Mouse (Mus musculus): ENCODE measurements around the gene Slc16a10. TPM values are rescaled to one million over a fixed set of nuclear protein-coding genes. Genes with fewer than 3 reads are reported as not detected.

Slc16a10 gene
- total RNA-seq, 2 experiments from 2014 or later: 4.8 to 4.9 TPM

DNA sequence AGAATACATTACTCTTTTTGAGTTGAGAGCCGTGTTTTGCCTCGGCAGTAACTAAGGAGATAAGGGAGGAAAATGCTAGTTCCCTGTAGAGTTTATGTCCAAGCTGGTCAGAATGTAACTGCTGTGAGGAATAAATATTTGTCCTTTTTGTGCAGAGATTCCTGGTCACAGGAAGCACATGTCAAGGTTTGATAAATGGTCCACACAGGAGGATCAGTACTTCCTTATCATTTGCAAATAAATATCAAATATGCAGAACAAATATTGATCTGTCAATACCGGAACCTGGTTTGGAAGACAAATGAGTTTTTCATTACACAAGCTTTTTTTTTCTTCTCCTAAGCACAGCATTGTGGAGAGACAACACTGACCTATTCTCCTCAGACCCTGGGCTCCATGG is 90.1 kb downstream of the Slc16a10 start:
- TF ChIP-seq CTCF (conservative IDR thresholded peaks at IDR 0.05): no peak
- no peak for DNase-seq (ENCODE audit: low spot score in 2 of 2)
- H3K27ac ChIP-seq: no peak overlapping the region
- no peak overlapping the region for H3K4me3 ChIP-seq

DNA sequence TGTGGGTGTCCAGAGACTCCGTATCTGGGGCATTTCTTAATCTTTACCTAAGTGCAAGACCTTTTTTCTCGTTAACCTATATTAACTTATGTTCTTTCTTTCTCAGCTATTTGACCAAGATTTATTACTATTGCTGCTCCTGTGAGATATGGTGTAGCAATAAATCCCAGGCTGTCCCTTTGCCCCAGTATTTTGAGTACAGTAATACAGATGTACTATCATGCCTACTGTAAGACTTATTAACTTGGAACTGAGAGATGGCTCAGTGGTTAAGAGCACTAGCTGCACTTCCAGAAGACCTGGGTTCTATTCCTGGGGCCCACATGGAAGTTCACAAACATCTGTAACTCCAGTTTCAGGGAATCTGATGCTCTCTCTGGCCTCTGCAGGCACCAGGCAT is 91.3 kb downstream of the Slc16a10 start:
- no peak for TF ChIP-seq CTCF (conservative IDR thresholded peaks at IDR 0.05)
- no peak for DNase-seq (ENCODE audit: low spot score in 2 of 2)
- no peak overlapping the region for H3K4me3 ChIP-seq

DNA sequence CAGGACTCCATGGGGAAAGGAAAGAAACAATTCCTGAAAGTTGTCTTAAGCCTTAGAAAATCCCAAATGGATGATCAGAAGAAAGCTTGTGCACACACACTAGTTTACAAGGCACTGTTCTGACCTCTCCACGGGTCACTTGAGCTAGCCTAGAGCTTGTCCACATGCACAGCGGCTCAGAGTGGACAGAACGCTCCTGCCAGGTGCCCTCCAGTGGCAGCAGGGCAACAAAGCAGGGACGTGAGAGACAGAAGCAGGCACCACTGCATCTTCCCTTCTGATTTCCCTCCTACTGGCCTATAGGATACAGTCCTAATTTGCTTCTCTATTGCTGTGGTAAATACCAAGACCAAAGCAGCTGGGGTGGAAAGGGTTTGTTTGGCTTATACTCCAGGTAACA is 100.7 kb downstream of the Slc16a10 start:
- H3K27ac ChIP-seq: no peak overlapping the region
- no peak for DNase-seq (ENCODE audit: low spot score in 2 of 2)
- peak; percentile 63 for TF ChIP-seq CTCF (conservative IDR thresholded peaks at IDR 0.05)
- no peak overlapping the region for H3K4me3 ChIP-seq

More for the DNA sequence above, 91.3 kb downstream of the Slc16a10 start:
- no peak overlapping the region for H3K27ac ChIP-seq

DNA sequence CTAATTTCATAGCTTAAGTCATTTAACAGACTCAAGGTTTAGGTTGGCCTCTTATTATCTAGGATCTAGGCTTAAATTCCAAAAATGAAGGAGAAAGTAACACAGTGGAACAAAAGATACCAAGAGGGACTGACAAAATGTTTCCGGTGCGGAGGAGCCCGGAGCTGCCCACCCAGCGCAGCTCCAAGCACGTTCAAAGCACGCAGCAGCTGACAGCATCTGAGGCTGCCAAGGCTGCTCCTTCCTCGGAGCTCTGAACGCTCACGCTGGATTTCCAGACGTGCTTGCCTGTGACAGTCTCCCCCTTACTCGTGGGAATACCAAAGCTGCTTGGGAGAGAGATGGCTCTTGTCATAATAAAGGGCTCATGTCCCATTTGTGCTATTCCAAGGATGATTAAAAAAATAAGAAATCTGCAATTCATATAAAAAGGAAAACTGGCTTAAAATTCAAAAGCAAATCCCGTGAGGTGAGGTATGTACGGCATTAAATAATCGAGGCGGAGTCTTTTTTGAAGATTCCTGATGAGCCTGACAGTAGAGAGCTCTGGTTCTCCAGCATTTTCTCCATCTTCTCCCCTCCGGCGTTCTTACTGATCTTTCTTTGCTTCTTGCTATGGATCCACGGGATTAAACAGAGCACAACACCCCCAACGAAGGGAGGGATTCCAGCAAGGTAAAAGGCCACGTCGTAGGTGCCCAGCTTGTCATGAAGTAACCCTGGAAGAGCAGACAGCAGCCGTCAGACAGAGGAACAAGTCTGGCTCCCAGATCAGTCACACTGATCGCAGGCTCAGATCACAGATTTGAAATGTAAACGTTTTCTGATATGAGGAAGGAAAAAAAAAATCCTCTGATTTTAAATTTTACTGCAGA is 105.1 kb downstream of the Slc16a10 start:
- peak; percentile 56 to 68 for DNase-seq (ENCODE audit: low spot score in 2 of 2)
- Histone ChIP-seq H3K27ac (peak overlapping the region; percentile 58), H3K4me3 (peak overlapping the region; percentile 18)
- TF ChIP-seq CTCF (conservative IDR thresholded peaks at IDR 0.05): no peak

DNA sequence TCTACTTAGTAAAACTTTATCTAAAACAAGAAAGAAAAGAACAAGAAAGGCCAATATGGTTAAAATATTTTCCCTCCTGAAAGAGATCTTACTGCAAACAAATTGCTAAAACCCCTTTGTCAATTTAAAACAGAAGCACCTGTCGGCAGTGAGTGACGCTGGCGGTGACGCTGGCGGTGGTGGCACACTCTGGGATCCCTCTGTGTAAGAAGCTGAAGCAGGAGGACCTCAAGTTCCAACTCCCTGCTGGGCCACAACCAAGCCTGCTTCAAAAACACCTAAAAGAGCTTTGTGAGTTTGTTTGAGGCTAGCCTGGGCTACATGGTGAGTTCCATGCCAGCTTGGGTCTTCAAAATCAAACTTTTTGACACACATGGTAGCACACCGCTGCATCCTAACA is 107.1 kb downstream of the Slc16a10 start:
- DNase-seq (ENCODE audit: low spot score in 2 of 2): no peak
- Histone ChIP-seq H3K4me3 (no peak overlapping the region), H3K27ac (no peak overlapping the region)
- TF ChIP-seq CTCF (conservative IDR thresholded peaks at IDR 0.05): no peak

DNA sequence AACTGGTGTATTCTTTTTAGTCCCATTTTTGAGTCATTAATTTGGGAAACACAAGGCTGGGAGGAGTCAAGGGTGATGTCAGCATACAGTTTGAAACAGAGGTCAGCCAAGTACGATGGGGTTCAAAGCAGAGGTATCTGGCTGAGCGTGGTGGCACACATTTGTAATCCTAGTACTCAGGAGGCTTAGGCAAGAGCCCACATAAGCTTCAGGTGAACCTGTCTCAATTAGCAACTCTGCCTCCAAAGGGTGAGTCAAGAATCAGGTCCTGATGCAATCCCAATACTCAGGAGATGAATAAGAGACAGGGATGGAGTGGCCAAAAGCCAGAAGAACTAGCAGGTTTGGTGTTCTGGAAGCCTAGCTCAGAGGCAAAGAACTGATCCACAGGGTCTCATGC is 109.2 kb downstream of the Slc16a10 start:
- Histone ChIP-seq H3K27ac (no peak overlapping the region), H3K4me3 (no peak overlapping the region)
- DNase-seq (ENCODE audit: low spot score in 2 of 2): no peak
- TF ChIP-seq CTCF (conservative IDR thresholded peaks at IDR 0.05): no peak

DNA sequence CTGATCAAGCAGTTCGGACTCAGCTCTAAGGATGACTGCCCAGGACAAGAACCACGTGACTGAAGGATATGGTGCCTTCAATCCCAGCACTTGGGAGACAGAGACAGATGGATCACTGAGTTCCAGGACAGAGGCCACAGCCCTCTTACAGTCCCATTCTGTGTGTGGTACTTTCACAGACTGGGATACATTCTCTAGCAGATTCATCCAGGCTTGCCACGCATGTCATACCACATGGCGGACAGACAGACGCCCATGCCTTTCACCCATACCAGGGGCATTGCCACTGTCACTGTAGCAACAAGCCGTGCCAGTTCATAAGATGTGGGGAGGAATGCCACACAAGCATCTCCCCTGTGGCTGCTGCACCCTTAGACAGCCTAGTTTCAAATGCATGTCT is 111.3 kb downstream of the Slc16a10 start:
- no peak for DNase-seq (ENCODE audit: low spot score in 2 of 2)
- no peak overlapping the region for H3K4me3 ChIP-seq
- no peak for TF ChIP-seq CTCF (conservative IDR thresholded peaks at IDR 0.05)
- no peak overlapping the region for H3K27ac ChIP-seq

DNA sequence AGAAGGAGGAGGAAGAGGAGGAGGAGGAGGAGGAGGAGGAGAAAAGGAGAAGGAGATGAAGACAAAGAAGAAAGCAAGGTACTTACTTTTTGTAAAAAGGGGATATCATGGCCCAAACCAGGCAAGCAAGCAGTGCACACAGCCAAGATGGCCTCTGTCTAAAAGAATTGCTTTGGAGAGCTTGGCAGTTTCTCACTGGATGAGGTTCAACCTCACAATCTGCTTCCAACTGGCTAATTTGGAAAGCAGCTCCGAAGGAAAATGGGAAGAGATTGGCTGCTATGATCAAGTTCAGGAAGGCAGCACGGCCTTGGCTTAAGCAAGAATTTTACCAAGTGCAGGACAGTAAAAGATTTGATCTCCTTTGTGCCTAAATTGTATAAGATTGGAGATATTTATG is 112.4 kb downstream of the Slc16a10 start:
- no peak overlapping the region for H3K27ac ChIP-seq
- DNase-seq (ENCODE audit: low spot score in 2 of 2): no peak
- TF ChIP-seq CTCF (conservative IDR thresholded peaks at IDR 0.05): no peak
- H3K4me3 ChIP-seq: no peak overlapping the region

DNA sequence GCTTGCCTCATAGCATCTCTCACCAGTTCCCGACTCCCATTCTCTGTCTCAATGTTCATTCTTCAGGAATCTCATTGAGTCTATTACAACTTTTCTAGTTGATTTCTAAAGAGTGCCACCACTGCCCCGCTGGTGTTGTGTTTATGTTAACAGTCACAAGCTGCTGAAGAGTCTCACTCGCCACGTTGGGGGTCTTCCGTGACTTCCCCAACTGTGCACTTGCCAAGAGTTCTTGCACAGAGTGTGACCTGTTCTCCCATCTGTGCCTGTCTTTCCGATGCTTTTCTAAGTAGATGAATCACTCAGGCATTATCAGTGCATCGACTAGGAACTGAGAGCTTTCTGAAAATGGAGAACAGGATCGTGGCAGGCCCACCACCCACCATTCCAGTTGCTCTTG is 114.0 kb downstream of the Slc16a10 start:
- no peak for TF ChIP-seq CTCF (conservative IDR thresholded peaks at IDR 0.05)
- DNase-seq (ENCODE audit: low spot score in 2 of 2): no peak
- Histone ChIP-seq H3K27ac (no peak overlapping the region), H3K4me3 (no peak overlapping the region)

DNA sequence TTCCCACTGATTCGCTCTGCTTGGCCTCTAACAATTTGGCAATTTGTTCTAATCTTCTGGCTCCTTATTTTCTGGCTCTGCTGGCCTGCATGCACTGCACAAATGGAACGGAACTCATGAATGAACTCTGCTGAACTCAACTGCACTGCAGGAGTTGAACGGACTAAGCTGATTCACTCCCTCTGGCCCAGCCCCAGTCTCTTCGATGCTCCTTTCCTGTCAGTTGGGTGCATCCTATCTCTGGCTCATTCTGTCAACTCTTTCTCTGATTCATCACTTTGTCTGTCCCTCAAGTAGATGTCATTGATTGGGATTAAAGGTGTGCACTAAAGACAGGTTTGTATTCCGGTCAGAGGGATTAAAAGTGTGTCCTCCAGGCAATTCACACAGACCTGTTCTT is 115.5 kb downstream of the Slc16a10 start:
- no peak overlapping the region for H3K4me3 ChIP-seq
- TF ChIP-seq CTCF (conservative IDR thresholded peaks at IDR 0.05): no peak
- H3K27ac ChIP-seq: no peak overlapping the region
- no peak for DNase-seq (ENCODE audit: low spot score in 2 of 2)

DNA sequence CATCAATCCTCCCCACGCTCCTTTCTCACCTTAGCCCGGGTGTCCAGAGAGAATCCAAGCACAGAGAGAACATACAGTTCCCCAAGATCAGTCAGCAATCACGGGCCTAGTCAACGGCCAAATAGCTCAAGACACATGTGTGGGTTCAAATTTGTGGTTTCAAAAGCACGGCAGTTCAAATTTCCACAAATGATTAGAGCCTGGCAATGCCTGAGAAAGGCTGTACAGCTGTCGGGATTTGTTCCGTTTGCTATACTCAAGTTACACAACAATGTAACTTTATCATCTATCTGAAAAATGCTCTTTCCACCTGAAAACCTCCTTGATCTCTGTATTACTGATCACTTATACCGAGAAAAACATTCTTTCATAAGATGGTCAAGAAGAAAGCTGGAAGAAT is 116.5 kb downstream of the Slc16a10 start:
- Histone ChIP-seq H3K4me3 (peak overlapping the region; percentile 76), H3K27ac (peak overlapping the region; percentile 96)
- TF ChIP-seq CTCF (conservative IDR thresholded peaks at IDR 0.05): no peak
- no peak for DNase-seq (ENCODE audit: low spot score in 2 of 2)

DNA sequence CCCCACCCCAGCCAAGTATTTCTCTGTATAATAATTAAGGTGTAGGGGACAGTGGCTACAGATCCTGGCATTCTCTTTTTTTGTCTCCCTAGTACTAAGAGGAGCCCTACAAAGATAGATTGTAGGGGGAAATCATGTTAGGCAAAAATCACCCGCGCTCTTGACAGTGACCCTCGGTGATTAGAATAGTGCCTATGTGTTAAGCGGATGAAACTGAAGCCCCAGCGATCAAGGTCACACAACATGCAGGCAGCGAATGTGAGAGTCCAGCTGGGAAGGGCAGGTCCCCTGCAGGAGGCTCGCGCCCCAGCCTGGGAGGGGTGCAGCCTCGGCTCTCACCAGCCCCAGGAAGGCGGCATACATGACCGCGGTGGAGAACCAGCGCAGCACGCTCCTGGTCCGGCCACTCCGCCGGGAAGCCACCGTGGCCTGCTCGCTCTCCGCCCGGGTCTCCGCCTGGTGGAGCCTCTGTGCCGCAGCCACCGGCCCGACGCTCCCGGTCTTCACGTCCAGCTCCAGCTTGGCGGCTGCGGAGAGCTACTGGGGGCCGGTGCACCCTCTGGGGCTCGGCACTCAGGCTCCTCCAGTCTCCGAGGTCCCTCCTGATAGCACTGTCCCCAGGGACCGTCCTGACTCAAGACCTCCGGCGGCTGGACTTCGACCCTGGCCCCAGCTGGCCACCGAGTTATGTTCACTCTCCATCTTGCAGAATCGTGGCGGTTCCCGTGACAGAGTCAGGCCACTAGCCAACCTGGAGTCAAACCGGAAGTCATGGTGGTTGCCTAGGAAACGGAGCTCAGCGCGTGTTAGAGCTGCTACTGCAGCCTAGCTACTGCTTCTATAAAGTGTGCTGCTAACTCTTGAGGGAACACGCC is 117.3 kb downstream of the Slc16a10 start, which contains the start of gene Mfsd4b1:
Mfsd4b1 (minus strand) TSS at position 715 of the 875 bp plus-strand sequence.
- peak; percentile 56 for TF ChIP-seq CTCF (conservative IDR thresholded peaks at IDR 0.05)
- Histone ChIP-seq H3K4me3 (peak within 1 kb of the TSS; percentile 76), H3K27ac (peak within 1 kb of the TSS; percentile 96)
- peak; percentile 89 to 92 for DNase-seq (ENCODE audit: low spot score in 2 of 2)

DNA sequence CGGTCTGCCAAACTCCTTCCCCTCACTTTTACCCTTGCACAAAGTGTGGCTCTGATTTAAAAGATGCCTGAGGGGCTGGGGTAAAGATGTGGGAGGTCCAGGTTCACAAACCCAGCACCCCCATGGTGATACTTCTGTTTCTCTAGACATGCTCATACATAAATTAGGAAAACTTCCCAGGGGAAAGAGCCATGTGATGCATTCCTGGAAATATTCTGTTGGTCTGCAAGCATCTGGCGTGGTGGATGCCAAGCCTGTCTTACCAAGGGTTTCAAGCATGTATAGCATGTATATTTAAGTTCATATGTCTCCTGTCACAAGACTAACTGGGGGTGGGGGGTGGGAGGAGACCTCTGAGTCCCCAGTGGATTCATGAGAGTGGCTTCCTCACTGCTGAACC is 121.7 kb downstream of the Slc16a10 start:
- DNase-seq (ENCODE audit: low spot score in 2 of 2): no peak
- Histone ChIP-seq H3K4me3 (no peak overlapping the region), H3K27ac (no peak overlapping the region)
- TF ChIP-seq CTCF (conservative IDR thresholded peaks at IDR 0.05): no peak
